Comparison of ENCODE assay signal across 9 mouse cellular contexts in the genomic region with DNA sequence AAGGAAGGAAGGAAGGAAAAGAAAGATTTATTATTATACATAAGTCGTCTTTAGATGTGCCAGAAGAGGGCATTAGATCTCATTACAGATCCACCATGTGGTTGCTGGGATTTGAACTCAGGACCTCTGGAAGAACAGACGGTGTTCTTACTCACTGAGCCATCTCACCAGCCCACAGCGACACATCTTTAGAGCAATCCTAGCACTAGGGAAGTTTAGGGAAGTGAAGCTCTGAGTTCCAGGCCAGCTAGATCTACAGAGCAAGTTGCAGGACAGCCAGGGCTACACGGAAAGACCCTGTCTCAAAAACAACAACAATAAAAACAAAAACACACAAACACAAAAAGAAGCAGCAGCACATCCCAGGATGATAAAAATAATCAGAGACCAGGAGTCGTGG. TPM values are rescaled to one million over a fixed set of nuclear protein-coding genes. Genes with fewer than 3 reads are reported as not detected.
A peak's percentile ranks its signal among the peaks of the same experiment; 100 is the strongest.
DNase-seq lines count a peak whose midpoint lies in the region; TF ChIP-seq lines count a peak whose summit lies in the region.
"Not testable (repeated sequence)": the region's sequence is repeated elsewhere in the genome, so short reads cannot be mapped to it uniquely, and the experiment has no call there.
"Had no signal": no experiment of that assay in that cellular context is flagged by ENCODE, and none has a peak within 500 bp of the region (broad histone marks: within the 10 kb centered on the region; RNA-seq: fewer than 3 reads in every experiment).

No protein-coding gene starts in this region.

- WGBS in limb, embryonic 10.5 days = 86% methylated on average over 5 of the region's 5 CpGs

- TF ChIP-seq POLR2A in CH12.LX (IDR thresholded peaks at IDR 0.05; ENCODE audit: low read depth, low read length); MEL (IDR thresholded peaks at IDR 0.05; ENCODE audit: control insufficient read depth in 1 of 2, insufficient read depth in 1 of 2, low read depth in 1 of 2, low read length in 2 of 2, poor library complexity in 1 of 2): not testable (repeated sequence)

- peaks cover 15 to 64% of the 10 kb centered on the region in 2 experiments for H3K36me3 ChIP-seq in CH12.LX (replicated peaks in 1 of 2; ENCODE audit: control insufficient read depth in 1 of 2, insufficient read depth in 1 of 2, low read length in 1 of 2)
- not testable (repeated sequence) for H3K36me3 ChIP-seq in MEL (ENCODE audit: control insufficient read depth in 1 of 2, insufficient read depth in 2 of 2, low read length in 2 of 2)
- H3K36me3 ChIP-seq in limb, embryonic 10.5 days = peaks cover 37% of the 10 kb centered on the region

- H3K79me2 ChIP-seq in CH12.LX (replicated peaks; ENCODE audit: control insufficient read depth, extremely low read depth, insufficient read depth, poor library complexity, severe bottlenecking) (peaks cover 18% of the 10 kb centered on the region), MEL (ENCODE audit: control insufficient read depth, insufficient read depth, low read length, poor library complexity) (peaks cover 12% of the 10 kb centered on the region)

- not testable (repeated sequence) for TF ChIP-seq CTCF in CH12.LX (conservative IDR thresholded peaks at IDR 0.05 in 1 of 2, IDR thresholded peaks at IDR 0.05 in 1 of 2; ENCODE audit: low read depth in 2 of 2, low read length in 2 of 2); MEL (IDR thresholded peaks at IDR 0.05 in 2 of 3, conservative IDR thresholded peaks at IDR 0.05 in 1 of 3; ENCODE audit: control insufficient read depth in 1 of 3, insufficient read depth in 1 of 3, low read depth in 2 of 3, low read length in 3 of 3, poor library complexity in 1 of 3, severe bottlenecking in 1 of 3)

- TF ChIP-seq RAD21 in CH12.LX (IDR thresholded peaks at IDR 0.05; ENCODE audit: low read depth, low read length); MEL (IDR thresholded peaks at IDR 0.05; ENCODE audit: low read depth, low read length): not testable (repeated sequence)

- H3K4me3 ChIP-seq in CH12.LX (replicated peaks in 1 of 3; ENCODE audit: low read depth in 2 of 3, low read length in 2 of 3, poor library complexity in 1 of 3); MEL (ENCODE audit: control insufficient read depth in 1 of 2, insufficient read depth in 1 of 2, low read depth in 2 of 2, low read length in 2 of 2); limb, embryonic 10.5 days: not testable (repeated sequence)

- in situ Hi-C loops in CH12.LX (cut with MboI; ENCODE audit: low pct_ligation_motif_present, low pct_unique_long_range_greater_than_20kb, low sequenced_read_pairs) = loop anchor here (5.0 kb wide), 1 partner anchor 33 kb away; the partner anchor contains the start of genes Pcgf2 and Psmb3

- dilution Hi-C loops in CH12.LX (cut with MboI; ENCODE audit: extremely low pct_ligation_motif_present, extremely low pct_unique_long_range_greater_than_20kb, low sequenced_read_pairs) = not testable (repeated sequence)

- H3K27ac ChIP-seq in CH12.LX (ENCODE audit: insufficient read depth, low read depth); MEL (ENCODE audit: control insufficient read depth, low read depth, low read length): not testable (repeated sequence)
- H3K27ac ChIP-seq in limb, embryonic 10.5 days = 0 out of 2 replicates have a peak overlapping the region, but pooled peaks have one; percentile 14

- H3K4me2 ChIP-seq in CH12.LX (ENCODE audit: insufficient read depth, low read depth, poor library complexity, severe bottlenecking) = not testable (repeated sequence)

- not testable (repeated sequence) for TF ChIP-seq EP300 in CH12.LX (IDR thresholded peaks at IDR 0.05; ENCODE audit: low read length); MEL (IDR thresholded peaks at IDR 0.05; ENCODE audit: low read depth in 1 of 2, low read length in 2 of 2)

- not testable (repeated sequence) for DNase-seq in CH12.LX (ENCODE audit: extremely low read depth); MEL (ENCODE audit: low read depth, low spot score); limb, embryonic 10.5 days (ENCODE audit: low spot score)

- H3K9ac ChIP-seq in CH12.LX (ENCODE audit: insufficient read depth, low read depth); MEL (ENCODE audit: control insufficient read depth, low read depth, low read length, poor library complexity, severe bottlenecking): not testable (repeated sequence)

- H3K4me1 ChIP-seq in CH12.LX (ENCODE audit: control insufficient read depth in 1 of 2, insufficient read depth in 2 of 2); MEL (ENCODE audit: control insufficient read depth in 1 of 2, insufficient read depth in 2 of 2, low read length in 2 of 2): not testable (repeated sequence)
- peaks cover 36% of the 10 kb centered on the region for H3K4me1 ChIP-seq in limb, embryonic 10.5 days

- H3K9me3 ChIP-seq in CH12.LX (replicated peaks; ENCODE audit: low read length); MEL (replicated peaks; ENCODE audit: insufficient read depth, low read length); limb, embryonic 10.5 days (replicated peaks): not testable (repeated sequence)

- not testable (repeated sequence) for H3K27me3 ChIP-seq in CH12.LX (replicated peaks); MEL (ENCODE audit: control insufficient read depth in 1 of 2, insufficient read depth in 2 of 2, low read length in 2 of 2)
- peaks cover 14% of the 10 kb centered on the region for H3K27me3 ChIP-seq in limb, embryonic 10.5 days (ENCODE audit: low read depth, poor library complexity, severe bottlenecking)

TF ChIP-seq in CH12.LX, 34 proteins besides CTCF, POLR2A, EP300 and RAD21:
- TF ChIP-seq TBP (conservative IDR thresholded peaks at IDR 0.05; ENCODE audit: low read depth, low read length) = peak; percentile 86

TF ChIP-seq in MEL, 35 proteins besides CTCF, POLR2A, EP300 and RAD21:
- TF ChIP-seq TBP (IDR thresholded peaks at IDR 0.05; ENCODE audit: low read depth, low read length) = peak; percentile 95

RNA-seq across cellular contexts. Expression of gene Pip4k2b, which starts 9.7 kb away (rescaled TPM):
- total RNA-seq in CH12.LX (2012; rRNA removed) = 28.7 and 30.8 TPM in 2 replicates
- 20.3 and 23.3 TPM in 2 replicates for total RNA-seq in CH12.LX (2014; rRNA removed)
- 35.4 and 44.0 TPM in 2 replicates for polyA plus RNA-seq in CH12.LX (2012; ENCODE audit: insufficient read length, low read depth)
- total RNA-seq in MEL (2012; rRNA removed) = 34.7 and 40.2 TPM in 2 replicates
- 10 to 100 TPM; 43.4 to 57.3 TPM for polyA plus RNA-seq in MEL (2012; ENCODE audit: insufficient read depth in 1 of 2, insufficient read length in 2 of 2, low read depth in 1 of 2, low replicate concordance in 2 of 2, missing spikeins in 1 of 2)
- 1.6 and 1.9 TPM in 2 replicates for polyA plus RNA-seq in limb, embryonic 10.5 days (2016; fragmentation: Nextera tagmentation; extraction: Ambion mirVana)

RNA-seq across cellular contexts. Expression of gene Cwc25, which starts 31.5 kb away (rescaled TPM):
- total RNA-seq in CH12.LX (2012; rRNA removed) (16.7 and 17.3 TPM in 2 replicates), CH12.LX (2014; rRNA removed) (19.3 and 19.6 TPM in 2 replicates), MEL (2012; rRNA removed) (18.1 and 20.8 TPM in 2 replicates)
- polyA plus RNA-seq in CH12.LX (2012; ENCODE audit: insufficient read length, low read depth) (21.5 and 21.7 TPM in 2 replicates), MEL (2012; ENCODE audit: insufficient read depth in 1 of 2, insufficient read length in 2 of 2, low read depth in 1 of 2, low replicate concordance in 2 of 2, missing spikeins in 1 of 2) (10 to 100 TPM in 1 of 2 experiments, not detected in 1; 16.7 TPM)
- polyA plus RNA-seq in limb, embryonic 10.5 days (2016; fragmentation: Nextera tagmentation; extraction: Ambion mirVana) = 17.8 and 21.6 TPM in 2 replicates

RNA-seq across cellular contexts. Expression of gene Psmb3, which starts 31.6 kb away (rescaled TPM):
- 863 and 969 TPM in 2 replicates for total RNA-seq in CH12.LX (2012; rRNA removed)
- total RNA-seq in CH12.LX (2014; rRNA removed) = 1,070 and 1,251 TPM in 2 replicates
- 560 and 594 TPM in 2 replicates for polyA plus RNA-seq in CH12.LX (2012; ENCODE audit: insufficient read length, low read depth)
- total RNA-seq in MEL (2012; rRNA removed) = 914 and 1,101 TPM in 2 replicates
- 100 to 1,000 TPM in 1 of 2 experiments, not detected in 1; 648 TPM for polyA plus RNA-seq in MEL (2012; ENCODE audit: insufficient read depth in 1 of 2, insufficient read length in 2 of 2, low read depth in 1 of 2, low replicate concordance in 2 of 2, missing spikeins in 1 of 2)
- polyA plus RNA-seq in limb, embryonic 10.5 days (2016; fragmentation: Nextera tagmentation; extraction: Ambion mirVana) = 626 and 675 TPM in 2 replicates

RNA-seq across cellular contexts. Expression of gene Pcgf2, which starts 34.5 kb away (rescaled TPM):
- total RNA-seq in CH12.LX (2012; rRNA removed) (5.6 and 7.9 TPM in 2 replicates), CH12.LX (2014; rRNA removed) (0.81 and 0.99 TPM in 2 replicates), MEL (2012; rRNA removed) (12.3 and 20.0 TPM in 2 replicates)
- polyA plus RNA-seq in CH12.LX (2012; ENCODE audit: insufficient read length, low read depth) (16.3 and 19.5 TPM in 2 replicates), MEL (2012; ENCODE audit: insufficient read depth in 1 of 2, insufficient read length in 2 of 2, low read depth in 1 of 2, low replicate concordance in 2 of 2, missing spikeins in 1 of 2) (10 to 100 TPM in 1 of 2 experiments, not detected in 1; 38.7 TPM)
- polyA plus RNA-seq in limb, embryonic 10.5 days (2016; fragmentation: Nextera tagmentation; extraction: Ambion mirVana) = 21.0 and 21.5 TPM in 2 replicates

RNA-seq across cellular contexts. Expression of gene 1700001P01Rik, which starts 40.9 kb away (rescaled TPM):
- total RNA-seq in CH12.LX (2012; rRNA removed) = 0.47 and 0.50 TPM in 2 replicates
- not detected in 2 replicates for total RNA-seq in CH12.LX (2014; rRNA removed)
- polyA plus RNA-seq in CH12.LX (2012; ENCODE audit: insufficient read length, low read depth) = 0.41 TPM in 1 of 2 replicates, not detected in the other
- 0.69 TPM in 2 replicates for total RNA-seq in MEL (2012; rRNA removed)
- under 1 TPM in 1 of 2 experiments, not detected in 1; 0.43 TPM for polyA plus RNA-seq in MEL (2012; ENCODE audit: insufficient read depth in 1 of 2, insufficient read length in 2 of 2, low read depth in 1 of 2, low replicate concordance in 2 of 2, missing spikeins in 1 of 2)
- polyA plus RNA-seq in limb, embryonic 10.5 days (2016; fragmentation: Nextera tagmentation; extraction: Ambion mirVana) = 0.43 and 0.74 TPM in 2 replicates
- total RNA-seq: adrenal gland, adult 18-20 months; adrenal gland, postnatal 14 days; adrenal gland, postnatal 25 days; adrenal gland, postnatal 36 days had no signal
- polyA plus RNA-seq: adrenal gland, adult 2 months; CD4-positive, CD25-positive, alpha-beta regulatory T cell, adult 4 months had no signal

Comparison
In these comparisons a context has a peak if more than half of its experiments do, and no peak if none do; other contexts are left out.
1. RNA of gene Pip4k2b, which starts 9.7 kb away (polyA plus RNA-seq): 43.4 to 57.3 TPM in MEL and 35.4 to 44.0 TPM in CH12.LX; 1.6 to 1.9 TPM in limb, embryonic 10.5 days; every median in the first group is over 10 times any median in the second.